7 mouse cellular contexts compared by ENCODE assay signal in genomic region chr5:24360792-24361454, GRCm38 (mm10). TPM values are rescaled to one million over a fixed set of nuclear protein-coding genes. Genes with fewer than 3 reads are reported as not detected.
DNase-seq lines count a peak whose midpoint lies in the region; ATAC-seq lines count a peak whose summit lies in the region.

No protein-coding gene starts in this region.

- intact Hi-C loops in left cerebral cortex, postnatal 4 days (cut with DNase I), result loop anchor here (10.0 kb wide), 1 partner anchor 186 kb away; no protein-coding TSS in a partner anchor

- H3K4me1 ChIP-seq in intestine, embryonic 16.5 days (ENCODE audit: control insufficient read depth, insufficient read depth, low read length), result no peaks in the 10 kb centered on the region
- no peaks in the 10 kb centered on the region; the same call in 1 of the 2 replicates for H3K4me1 ChIP-seq in midbrain, embryonic 12.5 days

- H3K36me3 ChIP-seq in intestine, embryonic 16.5 days (ENCODE audit: control insufficient read depth, insufficient read depth, low read length), result no peaks in the 10 kb centered on the region
- H3K36me3 ChIP-seq in midbrain, embryonic 12.5 days, result no peaks in the 10 kb centered on the region

- no peaks in the 10 kb centered on the region for H3K9me3 ChIP-seq in intestine, embryonic 16.5 days (ENCODE audit: control insufficient read depth, low read length)
- no peaks in the 10 kb centered on the region for H3K9me3 ChIP-seq in midbrain, embryonic 12.5 days

- H3K4me3 ChIP-seq in intestine, embryonic 16.5 days (ENCODE audit: low read length), result no peak overlapping the region
- H3K4me3 ChIP-seq in midbrain, embryonic 12.5 days, result no peak overlapping the region

- H3K9ac ChIP-seq in intestine, embryonic 16.5 days (ENCODE audit: low read depth, low read length), result no peak overlapping the region
- no peak overlapping the region for H3K9ac ChIP-seq in midbrain, embryonic 12.5 days (replicated peaks)

- peak; percentile 77 for ATAC-seq in granulocyte monocyte progenitor cell, adult 5-6 weeks (replicated peaks; ENCODE audit: poor library complexity, severe bottlenecking)
- peak; percentile 71 for ATAC-seq in intestine, embryonic 16.5 days
- ATAC-seq in midbrain, embryonic 12.5 days (ENCODE audit: low FRiP score, low read depth), result peak; percentile 45; the same call in 1 of the 2 replicates

- peak; percentile 88 for DNase-seq in adrenal gland, adult 2 months
- peak; percentile 92 for DNase-seq in embryo, embryonic 10.5 days (ENCODE audit: low spot score)
- DNase-seq in left cerebral cortex, postnatal 4 days, result peak; percentile 82
- peak; percentile 44 for DNase-seq in spleen, adult 12 weeks (ENCODE audit: low spot score)

- WGBS in intestine, embryonic 16.5 days, result 0% methylated on average over 7 of the region's 7 CpGs
- 0% methylated on average over 7 of the region's 7 CpGs for WGBS in midbrain, embryonic 12.5 days

- no peak overlapping the region for H3K27ac ChIP-seq in intestine, embryonic 16.5 days (ENCODE audit: low read length)
- no peak overlapping the region for H3K27ac ChIP-seq in midbrain, embryonic 12.5 days (replicated peaks)

- 0 out of 2 replicates have a peak, but pooled peaks cover 3% of the 10 kb centered on the region for H3K27me3 ChIP-seq in intestine, embryonic 16.5 days (replicated peaks; ENCODE audit: control insufficient read depth, insufficient read depth, low read length)
- H3K27me3 ChIP-seq in midbrain, embryonic 12.5 days, result no peaks in the 10 kb centered on the region

- H3K4me2 ChIP-seq in intestine, embryonic 16.5 days (ENCODE audit: low read depth, low read length), result no peak overlapping the region
- no peak overlapping the region for H3K4me2 ChIP-seq in midbrain, embryonic 12.5 days (replicated peaks)

RNA-seq across cellular contexts. Expression of gene Nos3, which starts 3.7 kb away (rescaled TPM):
- total RNA-seq in adrenal gland, adult 2 months (2021), result 10 to 100 TPM in 1 of 2 experiments, 1 to 10 TPM in 1; 8.5 to 13.6 TPM
- 22.1 and 33.1 TPM in 2 replicates for polyA plus RNA-seq in adrenal gland, adult 2 months (2012; rRNA removed)
- total RNA-seq in granulocyte monocyte progenitor cell, adult 5-6 weeks (2014; fragmentation: Nextera tagmentation), result 0.56 TPM in 1 of 2 replicates, not detected in the other
- total RNA-seq in granulocyte monocyte progenitor cell, adult 5-6 weeks (2017), result not detected in 2 replicates
- 7.0 and 7.7 TPM in 2 replicates for polyA plus RNA-seq in intestine, embryonic 16.5 days (2015; fragmentation: Nextera tagmentation; extraction: Ambion mirVana)
- 10 to 100 TPM; 10.0 to 10.2 TPM for total RNA-seq in left cerebral cortex, postnatal 4 days (2021)
- polyA plus RNA-seq in midbrain, embryonic 12.5 days (2016; fragmentation: Nextera tagmentation; extraction: Ambion mirVana), result 7.1 and 9.2 TPM in 2 replicates

RNA-seq across cellular contexts. Expression of gene Kcnh2, which starts 9.5 kb away (rescaled TPM):
- 10 to 100 TPM; 12.3 to 26.4 TPM for total RNA-seq in adrenal gland, adult 2 months (2021)
- polyA plus RNA-seq in adrenal gland, adult 2 months (2012; rRNA removed), result 75.2 and 99.5 TPM in 2 replicates
- total RNA-seq in granulocyte monocyte progenitor cell, adult 5-6 weeks (2014; fragmentation: Nextera tagmentation), result not detected in 2 replicates
- not detected in 2 replicates for total RNA-seq in granulocyte monocyte progenitor cell, adult 5-6 weeks (2017)
- polyA plus RNA-seq in intestine, embryonic 16.5 days (2015; fragmentation: Nextera tagmentation; extraction: Ambion mirVana), result 3.1 and 5.8 TPM in 2 replicates
- 10 to 100 TPM; 16.4 to 21.2 TPM for total RNA-seq in left cerebral cortex, postnatal 4 days (2021)
- 18.0 and 18.5 TPM in 2 replicates for polyA plus RNA-seq in midbrain, embryonic 12.5 days (2016; fragmentation: Nextera tagmentation; extraction: Ambion mirVana)

RNA-seq across cellular contexts. Expression of gene Atg9b, which starts 31.0 kb away (rescaled TPM):
- 1 to 10 TPM; 1.5 to 1.7 TPM for total RNA-seq in adrenal gland, adult 2 months (2021)
- 7.5 and 11.6 TPM in 2 replicates for polyA plus RNA-seq in adrenal gland, adult 2 months (2012; rRNA removed)
- total RNA-seq in granulocyte monocyte progenitor cell, adult 5-6 weeks (2014; fragmentation: Nextera tagmentation), result 1.8 and 4.0 TPM in 2 replicates
- total RNA-seq in granulocyte monocyte progenitor cell, adult 5-6 weeks (2017), result 4.0 and 5.3 TPM in 2 replicates
- 1.7 and 2.0 TPM in 2 replicates for polyA plus RNA-seq in intestine, embryonic 16.5 days (2015; fragmentation: Nextera tagmentation; extraction: Ambion mirVana)
- total RNA-seq in left cerebral cortex, postnatal 4 days (2021), result 1 to 10 TPM; 6.4 to 8.1 TPM
- 0.35 and 0.46 TPM in 2 replicates for polyA plus RNA-seq in midbrain, embryonic 12.5 days (2016; fragmentation: Nextera tagmentation; extraction: Ambion mirVana)

RNA-seq across cellular contexts. Expression of gene Abcb8, which starts 32.5 kb away (rescaled TPM):
- 10 to 100 TPM; 63.6 to 69.8 TPM for total RNA-seq in adrenal gland, adult 2 months (2021)
- 165 and 174 TPM in 2 replicates for polyA plus RNA-seq in adrenal gland, adult 2 months (2012; rRNA removed)
- 17.6 and 56.8 TPM in 2 replicates for total RNA-seq in granulocyte monocyte progenitor cell, adult 5-6 weeks (2014; fragmentation: Nextera tagmentation)
- 14.4 and 23.9 TPM in 2 replicates for total RNA-seq in granulocyte monocyte progenitor cell, adult 5-6 weeks (2017)
- polyA plus RNA-seq in intestine, embryonic 16.5 days (2015; fragmentation: Nextera tagmentation; extraction: Ambion mirVana), result 89.8 and 91.3 TPM in 2 replicates
- total RNA-seq in left cerebral cortex, postnatal 4 days (2021), result 10 to 100 TPM; 44.5 to 53.6 TPM
- 47.1 and 48.0 TPM in 2 replicates for polyA plus RNA-seq in midbrain, embryonic 12.5 days (2016; fragmentation: Nextera tagmentation; extraction: Ambion mirVana)

RNA-seq across cellular contexts. Expression of gene Asic3, which starts 52.3 kb away (rescaled TPM):
- under 1 TPM in 1 of 2 experiments, not detected in 1; 0.48 TPM for total RNA-seq in adrenal gland, adult 2 months (2021)
- polyA plus RNA-seq in adrenal gland, adult 2 months (2012; rRNA removed), result 0.74 and 1.2 TPM in 2 replicates
- not detected in 2 replicates for total RNA-seq in granulocyte monocyte progenitor cell, adult 5-6 weeks (2014; fragmentation: Nextera tagmentation)
- total RNA-seq in granulocyte monocyte progenitor cell, adult 5-6 weeks (2017), result not detected in 2 replicates
- polyA plus RNA-seq in intestine, embryonic 16.5 days (2015; fragmentation: Nextera tagmentation; extraction: Ambion mirVana), result 0.12 and 0.57 TPM in 2 replicates
- total RNA-seq in left cerebral cortex, postnatal 4 days (2021), result not detected
- 0.17 and 0.27 TPM in 2 replicates for polyA plus RNA-seq in midbrain, embryonic 12.5 days (2016; fragmentation: Nextera tagmentation; extraction: Ambion mirVana)

Comparison
In these comparisons a context has a peak if more than half of its experiments do, and no peak if none do; other contexts are left out.
1. RNA of gene Nos3, which starts 3.7 kb away (total RNA-seq): 8.5 to 13.6 TPM in adrenal gland, adult 2 months and 10.0 to 10.2 TPM in left cerebral cortex, postnatal 4 days; 0.56 TPM in granulocyte monocyte progenitor cell, adult 5-6 weeks; every median in the first group is over 4 times any median in the second.
2. RNA of gene Kcnh2, which starts 9.5 kb away (total RNA-seq): 12.3 to 26.4 TPM in adrenal gland, adult 2 months and 16.4 to 21.2 TPM in left cerebral cortex, postnatal 4 days; not detected in granulocyte monocyte progenitor cell, adult 5-6 weeks; every median in the first group is over 10 times any median in the second.
3. Peak in every context shown above with its lines, with median percentiles within 50 percentile points of each other: DNase-seq and ATAC-seq.